Mouse (Mus musculus) heart, adult 2 months (tissue): ENCODE measurements at regions not wholly inside any gene's neighbourhood (a gene's known extent, or its start where the extent isn't known, plus 50 kb on each side); places are given as distances from the start of the nearest gene placed in this dataset.

Source experiments
- CTCF ChIP-seq: fragments of 200-600 bp; IDR thresholded peaks from 2 replicates; pipeline ENCODE4 v1.8.1; 2022; ENCODE audit warnings: antibody characterized with exemption, mild to moderate bottlenecking, moderate library complexity
- POLR2A ChIP-seq: fragments of 200-500 bp; IDR thresholded peaks from 2 replicates; pipeline ENCODE4 v1.6.1; 2011; ENCODE audit warnings: mild to moderate bottlenecking, low read depth, low read length, control low read depth; ENCODE audit not compliant: insufficient read depth

DNA sequence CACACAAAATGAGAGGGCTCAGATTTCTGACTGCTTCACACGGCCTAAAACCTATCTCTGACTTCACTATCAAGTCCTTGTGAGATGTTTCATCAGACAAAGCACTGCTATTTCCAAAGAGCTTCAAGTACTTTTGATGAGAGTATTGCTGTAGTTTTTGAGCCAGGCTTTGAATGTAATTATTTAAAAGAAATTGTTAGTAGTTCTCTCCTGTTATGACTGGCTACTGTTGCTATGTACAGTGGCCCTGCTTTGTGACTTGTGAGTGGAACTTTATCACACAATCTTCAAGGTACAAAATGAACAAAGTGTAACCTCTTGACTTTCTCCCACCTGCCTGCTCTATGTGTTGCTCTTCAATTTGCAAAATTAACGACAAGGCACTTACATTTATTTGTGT is 57.1 kb upstream of the Tcf21 start:
- TF ChIP-seq POLR2A (no peak), CTCF (no peak)
